Mouse (Mus musculus) thymus, postnatal 4 days (tissue): ENCODE data around the gene Olfr1313.
"Not testable (repeated sequence)": the region's sequence is repeated elsewhere in the genome, so short reads cannot be mapped to it uniquely, and the experiment has no call there.

Experiments used
- DNase-seq: peaks from one replicate; pipeline ENCODE4 v3.0.0; 2021

Gene Olfr1313

GRCm38 (mm10) chr2:112077743-112078142, at the start of gene Olfr1313:
Gene Olfr1313 (minus strand): TSS chr2:112077843.
- no peak for DNase-seq

GRCm38 (mm10) chr2:112115340-112115739, 37.7 kb upstream of the Olfr1313 start, which contains the start of gene Olfr1315-ps1:
Gene Olfr1315-ps1 (minus strand): TSS chr2:112115440.
- DNase-seq = no peak

GRCm38 (mm10) chr2:112096681-112097080, 19.0 kb upstream of the Olfr1313 start, which contains the start of gene Olfr1314:
Gene Olfr1314 (minus strand): TSS chr2:112096781.
- DNase-seq = no peak

- no peak for DNase-seq
Measured at GRCm38 (mm10) chr2:112050138-112050537, 27.5 kb downstream of the Olfr1313 start, which contains the start of gene Olfr1312. Gene Olfr1312 (minus strand): TSS chr2:112050238.

- DNase-seq = not testable (repeated sequence)
Measured at GRCm38 (mm10) chr2:112026971-112027370, 50.7 kb downstream of the Olfr1313 start.

- DNase-seq = no peak
Measured at GRCm38 (mm10) chr2:112024312-112024711, 53.3 kb downstream of the Olfr1313 start, which contains the start of gene Olfr1311. Gene Olfr1311 (minus strand): TSS chr2:112024412.
